Mouse (Mus musculus): ENCODE measurements at regions not wholly inside any gene's neighbourhood (a gene's known extent, or its start where the extent isn't known, plus 50 kb on each side); places are given as distances from the start of the nearest gene placed in this dataset.

GRCm38 (mm10) chr17:48786501-48786900 is 145.7 kb upstream of the Lrfn2 start:
- H3K4me2 ChIP-seq (replicated peaks; ENCODE audit: low read depth, low read length), result no peak overlapping the region
- H3K27me3 ChIP-seq (ENCODE audit: control insufficient read depth, insufficient read depth, low read length), result no peaks in the 10 kb centered on the region
- H3K4me3 ChIP-seq (ENCODE audit: low read length), result no peak overlapping the region
- 82% methylated on average over 12 of the region's 12 CpGs for WGBS
- no peak overlapping the region for H3K27ac ChIP-seq (ENCODE audit: low read depth, low read length)
- no peaks in the 10 kb centered on the region for H3K4me1 ChIP-seq (ENCODE audit: control insufficient read depth, insufficient read depth, low read length)
- ATAC-seq (ENCODE audit: low FRiP score, low TSS enrichment), result no peak
- H3K9ac ChIP-seq (ENCODE audit: low read depth, low read length), result no peak overlapping the region
- no peaks in the 10 kb centered on the region for H3K36me3 ChIP-seq (ENCODE audit: control insufficient read depth, insufficient read depth, low read length)
- H3K9me3 ChIP-seq (ENCODE audit: control insufficient read depth, low read length), result no peaks in the 10 kb centered on the region

GRCm38 (mm10) chr17:48789846-48790245 is 142.3 kb upstream of the Lrfn2 start:
- Histone ChIP-seq H3K36me3 (ENCODE audit: control insufficient read depth, insufficient read depth, low read length) (no peaks in the 10 kb centered on the region), H3K4me3 (ENCODE audit: low read length) (no peak overlapping the region), H3K4me1 (ENCODE audit: control insufficient read depth, insufficient read depth, low read length) (no peaks in the 10 kb centered on the region), H3K27me3 (ENCODE audit: control insufficient read depth, insufficient read depth, low read length) (no peaks in the 10 kb centered on the region), H3K9me3 (ENCODE audit: control insufficient read depth, low read length) (no peaks in the 10 kb centered on the region), H3K27ac (ENCODE audit: low read depth, low read length) (no peak overlapping the region), H3K9ac (ENCODE audit: low read depth, low read length) (no peak overlapping the region), H3K4me2 (replicated peaks; ENCODE audit: low read depth, low read length) (no peak overlapping the region)
- ATAC-seq (ENCODE audit: low FRiP score, low TSS enrichment), result no peak
- 93% methylated on average over 7 of the region's 7 CpGs for WGBS

GRCm38 (mm10) chr17:48790526-48790925 is 141.7 kb upstream of the Lrfn2 start:
- H3K9me3 ChIP-seq (ENCODE audit: control insufficient read depth, low read length), result no peaks in the 10 kb centered on the region
- WGBS, result 81% methylated on average over 6 of the region's 6 CpGs
- no peaks in the 10 kb centered on the region for H3K36me3 ChIP-seq (ENCODE audit: control insufficient read depth, insufficient read depth, low read length)
- H3K9ac ChIP-seq (ENCODE audit: low read depth, low read length), result no peak overlapping the region
- no peak overlapping the region for H3K4me2 ChIP-seq (replicated peaks; ENCODE audit: low read depth, low read length)
- no peak overlapping the region for H3K4me3 ChIP-seq (ENCODE audit: low read length)
- no peak for ATAC-seq (ENCODE audit: low FRiP score, low TSS enrichment)
- no peaks in the 10 kb centered on the region for H3K27me3 ChIP-seq (ENCODE audit: control insufficient read depth, insufficient read depth, low read length)
- no peaks in the 10 kb centered on the region for H3K4me1 ChIP-seq (ENCODE audit: control insufficient read depth, insufficient read depth, low read length)
- no peak overlapping the region for H3K27ac ChIP-seq (ENCODE audit: low read depth, low read length)

GRCm38 (mm10) chr17:48792954-48793353 is 139.2 kb upstream of the Lrfn2 start:
- Histone ChIP-seq H3K4me1 (ENCODE audit: control insufficient read depth, insufficient read depth, low read length) (no peaks in the 10 kb centered on the region), H3K27ac (ENCODE audit: low read depth, low read length) (no peak overlapping the region), H3K4me2 (replicated peaks; ENCODE audit: low read depth, low read length) (no peak overlapping the region), H3K9ac (ENCODE audit: low read depth, low read length) (no peak overlapping the region), H3K4me3 (ENCODE audit: low read length) (no peak overlapping the region), H3K27me3 (ENCODE audit: control insufficient read depth, insufficient read depth, low read length) (no peaks in the 10 kb centered on the region), H3K36me3 (ENCODE audit: control insufficient read depth, insufficient read depth, low read length) (no peaks in the 10 kb centered on the region), H3K9me3 (ENCODE audit: control insufficient read depth, low read length) (no peaks in the 10 kb centered on the region)
- ATAC-seq (ENCODE audit: low FRiP score, low TSS enrichment), result no peak
- WGBS, result 21% methylated on average over 5 of the region's 5 CpGs

- no peaks in the 10 kb centered on the region for H3K36me3 ChIP-seq (ENCODE audit: control insufficient read depth, insufficient read depth, low read length)
- no peak overlapping the region for H3K27ac ChIP-seq (ENCODE audit: low read depth, low read length)
- 80% methylated on average over 5 of the region's 5 CpGs for WGBS
- no peak for ATAC-seq (ENCODE audit: low FRiP score, low TSS enrichment)
- H3K4me2 ChIP-seq (replicated peaks; ENCODE audit: low read depth, low read length), result no peak overlapping the region
- H3K4me1 ChIP-seq (ENCODE audit: control insufficient read depth, insufficient read depth, low read length), result no peaks in the 10 kb centered on the region
- H3K4me3 ChIP-seq (ENCODE audit: low read length), result no peak overlapping the region
- H3K9me3 ChIP-seq (ENCODE audit: control insufficient read depth, low read length), result no peaks in the 10 kb centered on the region
- no peak overlapping the region for H3K9ac ChIP-seq (ENCODE audit: low read depth, low read length)
- H3K27me3 ChIP-seq (ENCODE audit: control insufficient read depth, insufficient read depth, low read length), result no peaks in the 10 kb centered on the region
Measured at GRCm38 (mm10) chr17:48795773-48796172, 136.4 kb upstream of the Lrfn2 start.

- WGBS, result 77% methylated on average over 3 of the region's 3 CpGs
- no peak overlapping the region for H3K9ac ChIP-seq (ENCODE audit: low read depth, low read length)
- no peak for ATAC-seq (ENCODE audit: low FRiP score, low TSS enrichment)
- H3K4me1 ChIP-seq (ENCODE audit: control insufficient read depth, insufficient read depth, low read length), result no peaks in the 10 kb centered on the region
- no peaks in the 10 kb centered on the region for H3K27me3 ChIP-seq (ENCODE audit: control insufficient read depth, insufficient read depth, low read length)
- H3K36me3 ChIP-seq (ENCODE audit: control insufficient read depth, insufficient read depth, low read length), result no peaks in the 10 kb centered on the region
- H3K9me3 ChIP-seq (ENCODE audit: control insufficient read depth, low read length), result no peaks in the 10 kb centered on the region
- H3K4me2 ChIP-seq (replicated peaks; ENCODE audit: low read depth, low read length), result no peak overlapping the region
- no peak overlapping the region for H3K27ac ChIP-seq (ENCODE audit: low read depth, low read length)
- H3K4me3 ChIP-seq (ENCODE audit: low read length), result no peak overlapping the region
Measured at GRCm38 (mm10) chr17:48798196-48798595, 134.0 kb upstream of the Lrfn2 start.

GRCm38 (mm10) chr17:48802673-48803072 is 129.5 kb upstream of the Lrfn2 start:
- Histone ChIP-seq H3K27me3 (ENCODE audit: control insufficient read depth, insufficient read depth, low read length) (no peaks in the 10 kb centered on the region), H3K27ac (ENCODE audit: low read depth, low read length) (no peak overlapping the region), H3K9me3 (ENCODE audit: control insufficient read depth, low read length) (no peaks in the 10 kb centered on the region), H3K4me3 (ENCODE audit: low read length) (no peak overlapping the region), H3K9ac (ENCODE audit: low read depth, low read length) (no peak overlapping the region), H3K4me1 (ENCODE audit: control insufficient read depth, insufficient read depth, low read length) (no peaks in the 10 kb centered on the region), H3K4me2 (replicated peaks; ENCODE audit: low read depth, low read length) (no peak overlapping the region), H3K36me3 (ENCODE audit: control insufficient read depth, insufficient read depth, low read length) (no peaks in the 10 kb centered on the region)
- 61% methylated on average over 7 of the region's 7 CpGs for WGBS
- no peak for ATAC-seq (ENCODE audit: low FRiP score, low TSS enrichment)

- ATAC-seq (ENCODE audit: low FRiP score, low TSS enrichment), result no peak
- H3K4me2 ChIP-seq (replicated peaks; ENCODE audit: low read depth, low read length), result no peak overlapping the region
- WGBS, result 49% methylated on average over 3 of the region's 3 CpGs
- H3K4me1 ChIP-seq (ENCODE audit: control insufficient read depth, insufficient read depth, low read length), result 0 out of 2 replicates have a peak, but pooled peaks cover 4% of the 10 kb centered on the region
- H3K9me3 ChIP-seq (ENCODE audit: control insufficient read depth, low read length), result no peaks in the 10 kb centered on the region
- H3K36me3 ChIP-seq (ENCODE audit: control insufficient read depth, insufficient read depth, low read length), result no peaks in the 10 kb centered on the region
- H3K27ac ChIP-seq (ENCODE audit: low read depth, low read length), result no peak overlapping the region
- H3K4me3 ChIP-seq (ENCODE audit: low read length), result no peak overlapping the region
- no peak overlapping the region for H3K9ac ChIP-seq (ENCODE audit: low read depth, low read length)
- no peaks in the 10 kb centered on the region for H3K27me3 ChIP-seq (ENCODE audit: control insufficient read depth, insufficient read depth, low read length)
Measured at GRCm38 (mm10) chr17:48807905-48808304, 124.3 kb upstream of the Lrfn2 start.

- Histone ChIP-seq H3K27me3 (ENCODE audit: control insufficient read depth, insufficient read depth, low read length) (no peaks in the 10 kb centered on the region), H3K9ac (ENCODE audit: low read depth, low read length) (no peak overlapping the region), H3K4me1 (ENCODE audit: control insufficient read depth, insufficient read depth, low read length) (0 out of 2 replicates have a peak, but pooled peaks cover 7% of the 10 kb centered on the region), H3K27ac (ENCODE audit: low read depth, low read length) (no peak overlapping the region), H3K9me3 (ENCODE audit: control insufficient read depth, low read length) (no peaks in the 10 kb centered on the region), H3K4me2 (replicated peaks; ENCODE audit: low read depth, low read length) (no peak overlapping the region), H3K4me3 (ENCODE audit: low read length) (no peak overlapping the region), H3K36me3 (ENCODE audit: control insufficient read depth, insufficient read depth, low read length) (no peaks in the 10 kb centered on the region)
- WGBS, result 65% methylated on average over 15 of the region's 15 CpGs
- ATAC-seq (ENCODE audit: low FRiP score, low TSS enrichment), result no peak
Measured at GRCm38 (mm10) chr17:48814753-48815504, 117.2 kb upstream of the Lrfn2 start.
